Mouse (Mus musculus) E14TG2a.4 (cell line): Measurements from ENCODE around the gene Ncbp1.
"Not testable (repeated sequence)": the region's sequence is repeated elsewhere in the genome, so short reads cannot be mapped to it uniquely, and the experiment has no call there.

Source experiments
- H3K27me3 ChIP-seq: 2 replicates; pipeline ENCODE4 v1.6.1; 2014; ENCODE audit warnings: low read length, control low read depth; ENCODE audit not compliant: insufficient read depth
- H3K36me3 ChIP-seq: 2 replicates; pipeline ENCODE4 v1.6.1; 2014; ENCODE audit warnings: low read length, control low read depth; ENCODE audit not compliant: insufficient read depth
- H3K4me1 ChIP-seq: replicated peaks from 2 replicates; pipeline ENCODE4 v1.6.1; 2014; ENCODE audit warnings: low read depth, low read length, control low read depth
- H3K4me3 ChIP-seq: replicated peaks from 2 replicates; pipeline ENCODE4 v1.5.1; 2014; ENCODE audit warnings: mild to moderate bottlenecking, low read length
- H3K9me3 ChIP-seq: 2 replicates; pipeline ENCODE4 v1.6.1; 2014; ENCODE audit warnings: low read length, control low read depth
- CTCF ChIP-seq: conservative IDR thresholded peaks from 2 replicates; pipeline ENCODE4 v1.5.1; 2014; ENCODE audit warnings: low read length
- NANOG ChIP-seq: IDR thresholded peaks from 2 replicates; pipeline ENCODE4 v1.6.1; 2014; ENCODE audit warnings: borderline replicate concordance, low read length, mixed read lengths
- POU5F1 ChIP-seq: IDR thresholded peaks from 2 replicates; pipeline ENCODE4 v1.6.1; 2014; ENCODE audit warnings: low read length, borderline replicate concordance

Gene Ncbp1

GRCm38 (mm10) chr4:46181168-46181567 lies 42.8 kb downstream of the Ncbp1 start:
- H3K9me3 ChIP-seq, result no peaks in the 10 kb centered on the region
- TF ChIP-seq NANOG (no peak), POU5F1 (no peak), CTCF (no peak)
- H3K4me3 ChIP-seq, result no peak overlapping the region
- H3K27me3 ChIP-seq, result peaks cover 20% of the 10 kb centered on the region
- H3K4me1 ChIP-seq, result peaks cover 50% of the 10 kb centered on the region
- peaks cover 81% of the 10 kb centered on the region for H3K36me3 ChIP-seq

DNA sequence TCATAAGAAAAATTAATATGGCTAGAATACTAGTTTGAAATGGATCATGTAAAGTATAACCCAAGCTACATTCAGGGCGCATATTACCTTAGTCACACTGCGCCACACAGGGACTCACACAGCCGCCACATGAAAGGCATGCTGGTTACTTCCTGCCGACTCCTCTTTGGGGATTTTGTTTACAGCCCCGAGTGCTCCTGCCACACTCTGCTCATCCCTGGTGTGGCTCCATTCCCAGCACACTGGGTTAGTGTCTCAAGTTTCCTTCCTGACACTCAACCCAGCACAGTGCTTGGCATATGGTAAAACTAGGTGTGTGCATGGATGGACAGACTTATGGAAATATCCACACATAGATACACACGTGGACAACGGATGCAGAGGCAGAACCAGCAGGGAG lies 43.8 kb downstream of the Ncbp1 start:
- Histone ChIP-seq H3K9me3 (no peaks in the 10 kb centered on the region), H3K36me3 (peaks cover 73% of the 10 kb centered on the region), H3K4me3 (no peak overlapping the region), H3K4me1 (peaks cover 54% of the 10 kb centered on the region), H3K27me3 (peaks cover 20% of the 10 kb centered on the region)
- TF ChIP-seq NANOG (no peak), POU5F1 (no peak), CTCF (no peak)

DNA sequence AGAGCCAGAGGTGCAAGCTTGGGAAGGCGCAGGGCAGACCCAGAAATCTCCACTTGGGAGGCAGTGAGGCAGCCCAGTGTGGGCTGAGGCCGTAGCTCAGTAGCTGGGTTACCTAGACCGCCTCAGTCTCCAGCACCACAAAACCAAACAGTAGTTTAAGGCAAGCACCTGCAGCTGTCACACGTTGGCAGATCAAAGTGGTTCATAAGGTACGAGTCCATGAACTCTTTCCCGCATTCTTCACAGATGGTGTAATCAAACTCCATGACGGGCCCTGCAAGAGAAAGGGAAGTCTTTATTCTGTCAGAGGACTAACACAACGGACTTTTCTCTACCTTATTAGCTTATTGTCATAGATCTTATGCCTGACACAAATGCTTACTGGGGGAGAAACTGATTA lies 47.0 kb downstream of the Ncbp1 start:
- no peak for TF ChIP-seq CTCF
- no peak for TF ChIP-seq NANOG
- no peak for TF ChIP-seq POU5F1
- Histone ChIP-seq H3K36me3 (peaks cover 59% of the 10 kb centered on the region), H3K4me1 (peaks cover 79% of the 10 kb centered on the region), H3K27me3 (peaks cover 26% of the 10 kb centered on the region), H3K9me3 (no peaks in the 10 kb centered on the region), H3K4me3 (peak overlapping the region; percentile 29)

DNA sequence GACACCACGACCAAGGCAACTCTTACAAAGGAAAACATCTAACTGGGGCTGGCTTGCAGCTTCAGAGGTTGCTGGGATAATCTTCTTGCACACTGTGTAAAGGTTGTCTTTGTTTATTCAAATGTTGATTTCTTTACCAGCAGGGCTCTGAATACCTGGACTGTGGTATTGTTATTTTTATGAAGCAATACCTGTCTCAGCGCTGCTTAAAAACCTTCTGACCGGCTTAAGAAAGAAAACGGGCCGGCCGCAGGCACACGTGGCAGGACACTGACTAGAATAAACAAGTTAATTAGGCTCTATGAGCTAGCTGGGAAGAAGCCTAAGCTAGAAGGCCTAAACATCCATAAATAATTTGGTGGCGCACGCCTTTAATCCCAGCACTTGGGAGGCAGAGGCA lies 47.5 kb downstream of the Ncbp1 start:
- Histone ChIP-seq H3K27me3 (peaks cover 26% of the 10 kb centered on the region), H3K4me3 (no peak overlapping the region), H3K9me3 (no peaks in the 10 kb centered on the region), H3K4me1 (peaks cover 77% of the 10 kb centered on the region), H3K36me3 (peaks cover 63% of the 10 kb centered on the region)
- TF ChIP-seq NANOG (peak; percentile 90), POU5F1 (peak; percentile 5; the same call in 1 of the 2 replicates), CTCF (no peak)

DNA sequence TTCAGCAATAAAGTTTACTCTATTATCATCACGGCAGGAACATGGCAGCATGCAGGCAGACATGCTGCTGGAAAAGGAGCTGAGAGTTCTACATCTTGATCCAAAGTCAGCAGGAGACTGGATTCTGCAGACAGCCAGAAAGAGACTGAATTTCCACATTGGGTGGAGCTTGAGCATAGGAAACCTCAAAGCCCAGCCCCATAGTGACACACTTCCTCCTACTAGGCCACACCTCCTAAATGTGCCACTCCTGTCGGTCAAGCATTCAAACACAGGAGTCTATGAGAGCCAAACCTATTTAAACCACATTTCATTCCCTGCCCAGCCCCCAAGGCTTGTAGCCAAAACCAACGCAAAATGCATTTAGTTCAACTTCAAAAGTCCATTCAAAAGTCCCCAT lies 48.1 kb downstream of the Ncbp1 start:
- Histone ChIP-seq H3K4me3 (no peak overlapping the region), H3K9me3 (no peaks in the 10 kb centered on the region), H3K36me3 (peaks cover 63% of the 10 kb centered on the region), H3K4me1 (peaks cover 71% of the 10 kb centered on the region), H3K27me3 (peaks cover 26% of the 10 kb centered on the region)
- TF ChIP-seq NANOG (no peak), POU5F1 (no peak)

DNA sequence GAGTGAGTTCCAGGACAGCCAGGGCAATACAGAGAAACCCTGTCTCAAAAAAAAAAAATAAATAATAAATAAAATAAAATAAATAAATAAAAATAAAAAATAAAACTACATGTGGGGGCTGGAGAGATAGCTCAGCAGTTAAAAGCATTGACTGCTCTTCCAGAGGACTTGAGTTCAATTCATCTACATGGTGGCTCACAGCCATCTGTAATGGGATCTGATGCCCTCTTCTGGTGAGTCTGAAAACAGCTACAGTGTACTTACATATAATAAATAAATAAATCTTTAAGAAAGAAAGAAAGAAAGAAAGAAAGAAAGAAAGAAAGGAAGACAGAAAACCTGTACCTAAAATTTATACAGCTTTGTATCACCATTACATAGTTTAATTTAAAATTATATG lies 53.6 kb downstream of the Ncbp1 start:
- H3K4me1 ChIP-seq, result peaks cover 53% of the 10 kb centered on the region
- peaks cover 30% of the 10 kb centered on the region for H3K36me3 ChIP-seq
- not testable (repeated sequence) for H3K9me3 ChIP-seq, H3K4me3 ChIP-seq
- peaks cover 22% of the 10 kb centered on the region for H3K27me3 ChIP-seq
- TF ChIP-seq CTCF, result peak; percentile 38

DNA sequence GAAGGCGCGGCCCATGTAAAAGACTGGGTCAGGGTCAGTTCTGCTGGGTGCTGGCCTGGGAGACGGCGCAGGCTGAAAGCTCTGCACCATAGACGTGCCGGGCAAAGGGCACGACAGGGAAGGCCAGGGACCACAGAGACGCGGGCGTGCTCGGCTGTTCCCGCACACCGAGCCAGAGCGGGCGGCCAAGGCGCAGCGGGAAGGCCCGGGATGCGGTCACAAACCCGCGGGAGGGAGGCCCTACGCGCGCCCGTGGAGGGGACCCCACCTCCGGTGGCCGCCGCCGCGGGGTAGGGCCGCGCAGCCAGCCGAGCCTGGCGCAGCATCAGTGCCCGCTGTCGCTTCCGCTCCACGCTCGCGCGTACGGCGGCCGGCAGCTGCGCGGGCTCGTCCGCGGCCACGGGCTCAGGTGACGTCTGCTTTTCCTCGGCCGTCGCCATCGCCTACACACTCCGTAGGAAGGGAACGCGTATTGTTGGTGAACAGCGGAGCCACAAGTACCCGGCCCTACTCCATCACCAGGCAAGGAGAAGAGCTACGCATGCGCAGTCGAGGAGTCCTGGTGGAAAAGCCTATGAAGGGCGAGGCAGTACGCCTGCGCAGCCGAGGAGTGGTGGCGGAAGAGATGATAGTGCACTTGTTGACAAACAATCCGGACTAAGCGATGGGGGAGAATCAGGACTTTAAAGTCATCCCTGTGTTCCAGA lies 57.5 kb downstream of the Ncbp1 start, which contains the start of gene Xpa:
Gene Xpa, minus strand, starts transcription at position 531 of the 707 bp plus-strand sequence.
- Histone ChIP-seq H3K4me3 (peak within 1 kb of the TSS; percentile 88), H3K9me3 (no peaks in the 10 kb centered on the region), H3K4me1 (peaks cover 37% of the 10 kb centered on the region), H3K36me3 (peaks cover 7% of the 10 kb centered on the region), H3K27me3 (peaks cover 22% of the 10 kb centered on the region)
- TF ChIP-seq NANOG (no peak), POU5F1 (no peak), CTCF (no peak)

DNA sequence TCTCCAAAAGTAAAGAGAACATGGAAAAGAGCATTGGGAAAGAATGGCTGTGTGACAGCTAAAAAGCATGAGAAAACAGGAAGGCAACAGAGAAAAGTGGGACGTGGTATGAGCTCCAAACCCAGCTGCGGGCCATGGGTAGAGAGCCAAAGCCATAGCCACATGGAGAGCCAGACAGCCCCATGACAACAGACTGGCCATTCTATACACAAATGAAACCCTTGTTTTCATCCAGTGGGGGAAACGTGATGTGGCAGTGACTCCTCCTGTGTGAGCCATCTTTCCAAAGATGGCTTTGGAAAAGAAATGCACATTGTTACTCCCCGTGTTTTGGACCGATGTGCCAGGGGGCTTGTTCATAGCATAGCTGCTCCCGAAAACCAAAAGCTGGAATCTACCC lies 58.1 kb downstream of the Ncbp1 start:
- TF ChIP-seq CTCF, result no peak
- no peak for TF ChIP-seq NANOG
- TF ChIP-seq POU5F1, result no peak
- peaks cover 37% of the 10 kb centered on the region for H3K4me1 ChIP-seq
- H3K27me3 ChIP-seq, result peaks cover 22% of the 10 kb centered on the region
- H3K4me3 ChIP-seq, result peak overlapping the region; percentile 88
- H3K36me3 ChIP-seq, result peaks cover 2% of the 10 kb centered on the region; the same call in 1 of the 2 replicates
- H3K9me3 ChIP-seq, result no peaks in the 10 kb centered on the region

- TF ChIP-seq NANOG (no peak), POU5F1 (no peak), CTCF (no peak)
- Histone ChIP-seq H3K4me1 (peaks cover 42% of the 10 kb centered on the region), H3K9me3 (no peaks in the 10 kb centered on the region), H3K36me3 (no peaks in the 10 kb centered on the region), H3K4me3 (no peak overlapping the region), H3K27me3 (peaks cover 21% of the 10 kb centered on the region)
Observed at GRCm38 (mm10) chr4:46198064-46198463, 59.7 kb downstream of the Ncbp1 start.
